Mouse (Mus musculus) MEL (cell line): Measurements from ENCODE around the gene Rnf114.

ENCODE experiments used
- ELF1 ChIP-seq: IDR thresholded peaks from 2 replicates; pipeline ENCODE4 v1.6.1; 2014; ENCODE audit warnings: low read depth, mild to moderate bottlenecking, inconsistent platforms, low read length, improper control_type of control experiment, moderate library complexity
- GATA1 ChIP-seq: IDR thresholded peaks from 2 replicates; pipeline ENCODE4 v1.6.1; 2011; ENCODE audit warnings: low read depth, low read length, improper control_type of control experiment
- POLR2A ChIP-seq, 2 experiments: IDR thresholded peaks; 2 replicates each; pipeline ENCODE4 v1.6.1; 2011 to 2012; ENCODE audit warnings: low read length in 2 of 2, mild to moderate bottlenecking in 2 of 2, control low read depth in 1 of 2, improper control_type of control experiment in 1 of 2, low read depth in 1 of 2, moderate library complexity in 1 of 2; ENCODE audit not compliant: control insufficient read depth in 1 of 2, insufficient read depth in 1 of 2, poor library complexity in 1 of 2
- RAD21 ChIP-seq: IDR thresholded peaks from 2 replicates; pipeline ENCODE4 v1.6.1; 2011; ENCODE audit warnings: mild to moderate bottlenecking, low read depth, low read length, improper control_type of control experiment

DNA sequence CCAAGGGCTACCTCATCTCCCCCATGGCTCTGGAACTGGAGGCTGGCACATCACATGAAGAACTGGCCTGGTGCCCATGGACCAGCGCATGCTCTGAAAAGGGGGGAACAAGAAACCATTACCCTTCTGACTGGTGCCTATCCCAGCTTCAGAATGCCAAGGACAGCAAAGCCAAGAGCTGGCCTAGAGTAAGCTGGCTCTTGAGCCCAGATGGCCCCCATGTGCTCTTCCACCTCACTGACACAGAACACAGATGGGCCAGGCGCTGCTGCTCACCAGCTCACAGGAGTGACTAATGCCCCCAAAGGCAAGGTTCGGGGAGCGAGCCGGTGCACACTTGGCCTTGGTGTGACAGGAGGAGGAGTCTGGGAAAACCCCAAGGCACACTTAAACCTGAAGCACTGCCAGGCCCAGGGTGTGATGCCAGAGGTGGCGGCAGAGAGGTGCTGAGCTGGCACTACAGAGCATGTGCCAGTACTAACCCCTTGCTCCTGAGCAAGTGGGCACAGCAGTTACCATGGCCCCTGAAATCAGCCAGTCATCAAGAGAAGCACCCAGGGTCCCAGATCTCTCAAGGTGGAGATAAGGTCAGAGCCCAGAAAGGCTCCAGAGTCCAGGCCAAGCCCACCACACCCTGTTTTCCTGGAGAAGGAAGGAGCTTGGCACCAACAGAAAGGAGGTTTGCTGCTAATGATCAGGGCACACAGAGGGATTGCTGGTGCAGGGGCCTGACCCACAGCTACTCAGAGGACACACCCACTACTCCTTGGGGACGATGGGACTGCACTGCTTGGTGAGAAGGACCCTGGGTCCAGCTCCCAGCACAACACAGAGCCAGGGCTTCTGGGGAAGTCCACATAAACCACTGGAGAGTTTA lies 6.7 kb upstream of the Rnf114 start:
- TF ChIP-seq RAD21 (no peak), ELF1 (no peak), GATA1 (no peak), POLR2A (IDR thresholded peaks at IDR 0.05; ENCODE audit: control insufficient read depth in 1 of 2, insufficient read depth in 1 of 2, low read depth in 1 of 2, low read length in 2 of 2, poor library complexity in 1 of 2) (no peak)
